Mouse (Mus musculus) megakaryocyte progenitor cell, adult 5-6 weeks (primary cell): Measurements from ENCODE around the gene Gm20481. TPM values are rescaled to one million over a fixed set of nuclear protein-coding genes. Genes with fewer than 3 reads are reported as not detected.
A peak's percentile ranks its signal among the peaks of the same experiment; 100 is the strongest.
"Not testable (repeated sequence)": the region's sequence is repeated elsewhere in the genome, so short reads cannot be mapped to it uniquely, and the experiment has no call there.

Experiments
- ATAC-seq: replicated peaks from 2 replicates; pipeline ENCODE4 v1.8.0; 2016; ENCODE audit warnings: mild to moderate bottlenecking, moderate TSS enrichment, inconsistent platforms; ENCODE audit not compliant: poor library complexity
- total RNA-seq, 2 experiments: library from RNA; stranded (forward) in 1 of 2; stranded (reverse) in 1 of 2; fragments of 157-497, 149-512 nt in 1 of 2; fragments of 200-1000 nt in 1 of 2; gene quantifications; 2 replicates each; pipeline versions ENCODE4 v1.2.3 to v1.2.4; 2015 to 2017

Gm20481 gene
- total RNA-seq, 2 experiments from 2014 or later = not detected

- peak; percentile 37; the same call in 1 of the 2 replicates for ATAC-seq
Observed at GRCm38 (mm10) chr17:35001452-35002152, 31.9 kb downstream of the Gm20481 start.

GRCm38 (mm10) chr17:35002153-35002865, 32.6 kb downstream of the Gm20481 start:
- peak; percentile 42 for ATAC-seq

GRCm38 (mm10) chr17:35003022-35003838, 33.5 kb downstream of the Gm20481 start:
- no peak for ATAC-seq

- no peak for ATAC-seq
Observed at GRCm38 (mm10) chr17:35004075-35004717, 34.5 kb downstream of the Gm20481 start.

GRCm38 (mm10) chr17:35005158-35005557, 35.4 kb downstream of the Gm20481 start:
- ATAC-seq = no peak

- not testable (repeated sequence) for ATAC-seq
Observed at GRCm38 (mm10) chr17:35005902-35006301, 36.2 kb downstream of the Gm20481 start.

- ATAC-seq = 0 out of 2 replicates have a peak, but pooled peaks have one; percentile 42
Observed at GRCm38 (mm10) chr17:35007387-35007991, 37.8 kb downstream of the Gm20481 start.

GRCm38 (mm10) chr17:35009586-35009985, 39.9 kb downstream of the Gm20481 start:
- ATAC-seq = no peak

- ATAC-seq = no peak
Observed at GRCm38 (mm10) chr17:35011440-35011839, 41.7 kb downstream of the Gm20481 start.

GRCm38 (mm10) chr17:35012430-35012829, 42.7 kb downstream of the Gm20481 start:
- no peak for ATAC-seq

- ATAC-seq = no peak
Observed at GRCm38 (mm10) chr17:35013221-35013620, 43.5 kb downstream of the Gm20481 start.

GRCm38 (mm10) chr17:35015296-35015695, 45.6 kb downstream of the Gm20481 start:
- no peak for ATAC-seq

- peak; percentile 49 for ATAC-seq
Observed at GRCm38 (mm10) chr17:35016376-35016775, 46.7 kb downstream of the Gm20481 start, which contains the start of gene Vwa7. Gene Vwa7, plus strand, starts transcription at chr17:35016579.

GRCm38 (mm10) chr17:35016791-35017705, 47.3 kb downstream of the Gm20481 start:
- ATAC-seq = no peak

- ATAC-seq = no peak
Observed at GRCm38 (mm10) chr17:35017706-35018030, 48.0 kb downstream of the Gm20481 start.

GRCm38 (mm10) chr17:35018171-35018570, 48.5 kb downstream of the Gm20481 start:
- no peak for ATAC-seq

GRCm38 (mm10) chr17:35019894-35020293, 50.2 kb downstream of the Gm20481 start:
- ATAC-seq = no peak

GRCm38 (mm10) chr17:35020551-35020950, 50.8 kb downstream of the Gm20481 start:
- no peak for ATAC-seq

GRCm38 (mm10) chr17:35021163-35021808, 51.6 kb downstream of the Gm20481 start:
- ATAC-seq = peak; percentile 64
